Mouse (Mus musculus): Measurements from ENCODE around the gene Rtn4rl1. TPM values are rescaled to one million over a fixed set of nuclear protein-coding genes. Genes with fewer than 3 reads are reported as not detected.

Gene Rtn4rl1
- polyA plus RNA-seq, 1 experiment from 2014 or later, result 10.2 TPM

DNA sequence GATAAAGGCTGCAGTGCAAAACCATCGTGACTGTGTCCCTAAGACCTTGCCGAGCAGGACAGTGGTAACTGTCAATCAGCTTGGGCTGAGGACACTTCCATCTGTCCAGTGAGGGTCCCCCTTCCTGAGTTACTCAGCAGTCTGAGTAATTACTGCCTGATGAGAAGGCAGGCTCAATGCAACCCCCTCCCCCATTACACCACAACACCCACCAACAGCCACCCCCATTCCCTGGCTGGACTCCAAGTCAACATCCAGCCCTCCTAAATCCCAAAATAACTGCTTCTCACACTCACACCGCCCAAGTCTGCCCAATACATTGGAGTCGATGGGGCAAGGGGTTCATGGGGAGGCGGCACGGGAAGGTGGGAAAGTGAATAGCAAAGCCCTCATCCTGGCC, 1.7 kb upstream of the Rtn4rl1 start:
- Histone ChIP-seq H3K27ac (replicated peaks) (peak overlapping the region; percentile 36), H3K4me1 (peaks cover 70% of the 10 kb centered on the region), H3K36me3 (no peaks in the 10 kb centered on the region), H3K9ac (peak overlapping the region; percentile 40; the same call in 1 of the 2 replicates), H3K9me3 (no peaks in the 10 kb centered on the region), H3K27me3 (replicated peaks) (peaks cover 51% of the 10 kb centered on the region), H3K4me3 (no peak overlapping the region), H3K4me2 (peak overlapping the region; percentile 18; the same call in 1 of the 2 replicates)
- no peak for ATAC-seq (ENCODE audit: extremely low read depth, insufficient number of reproducible peaks, low FRiP score, low TSS enrichment)
- WGBS, result 36% methylated on average over 6 of the region's 6 CpGs

DNA sequence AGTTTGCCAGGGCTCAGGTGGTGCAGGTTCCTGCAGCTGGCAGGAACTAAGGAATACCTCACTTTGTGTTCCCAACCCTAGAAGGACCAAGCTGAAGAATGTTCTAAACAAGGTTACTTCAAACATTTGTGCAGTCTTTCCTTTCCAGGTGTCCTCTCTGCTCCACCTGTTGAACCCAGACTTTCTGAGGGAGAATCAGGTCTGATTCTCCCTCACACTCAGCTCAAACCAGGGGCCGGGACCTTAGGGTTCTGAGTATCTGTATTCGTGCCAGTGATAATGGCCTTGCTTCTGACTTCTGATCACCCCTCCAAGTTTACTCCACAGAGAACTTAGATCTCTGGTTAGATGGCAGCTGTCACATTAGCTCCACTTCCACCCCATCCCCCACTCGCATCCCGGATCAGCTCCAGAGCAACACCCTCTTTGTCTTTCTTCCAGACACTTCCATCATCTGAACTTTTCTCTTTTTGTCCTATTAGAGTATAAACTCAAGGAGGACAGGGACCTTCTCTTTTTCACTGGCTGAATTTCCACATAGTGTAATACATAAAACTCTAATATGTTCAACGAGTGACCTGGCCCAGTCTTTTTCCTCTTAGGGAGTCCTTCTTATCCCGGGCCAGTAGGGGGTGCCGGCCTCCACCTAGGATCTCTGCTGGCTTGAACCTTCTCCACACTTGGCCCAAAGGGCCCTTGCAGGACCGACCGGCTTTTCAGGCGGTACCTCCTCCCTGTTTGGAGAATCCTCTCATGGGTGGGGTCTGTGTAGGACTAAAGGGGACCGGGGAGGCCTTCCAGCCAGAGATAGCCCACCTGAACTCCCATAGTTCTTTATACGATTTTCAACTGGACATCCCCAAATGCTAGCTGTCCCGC, 1.0 kb upstream of the Rtn4rl1 start:
- H3K36me3 ChIP-seq, result no peaks in the 10 kb centered on the region
- peaks cover 58% of the 10 kb centered on the region for H3K27me3 ChIP-seq (replicated peaks)
- no peaks in the 10 kb centered on the region for H3K9me3 ChIP-seq
- peaks cover 70% of the 10 kb centered on the region for H3K4me1 ChIP-seq
- peak; percentile 29; the same call in 1 of the 2 replicates for ATAC-seq (ENCODE audit: extremely low read depth, insufficient number of reproducible peaks, low FRiP score, low TSS enrichment)
- peak overlapping the region; percentile 87 for H3K9ac ChIP-seq
- peak overlapping the region; percentile 89 for H3K27ac ChIP-seq (replicated peaks)
- WGBS, result 22% methylated on average over 13 of the region's 13 CpGs
- peak overlapping the region; percentile 70 for H3K4me3 ChIP-seq
- H3K4me2 ChIP-seq, result peak overlapping the region; percentile 89

DNA sequence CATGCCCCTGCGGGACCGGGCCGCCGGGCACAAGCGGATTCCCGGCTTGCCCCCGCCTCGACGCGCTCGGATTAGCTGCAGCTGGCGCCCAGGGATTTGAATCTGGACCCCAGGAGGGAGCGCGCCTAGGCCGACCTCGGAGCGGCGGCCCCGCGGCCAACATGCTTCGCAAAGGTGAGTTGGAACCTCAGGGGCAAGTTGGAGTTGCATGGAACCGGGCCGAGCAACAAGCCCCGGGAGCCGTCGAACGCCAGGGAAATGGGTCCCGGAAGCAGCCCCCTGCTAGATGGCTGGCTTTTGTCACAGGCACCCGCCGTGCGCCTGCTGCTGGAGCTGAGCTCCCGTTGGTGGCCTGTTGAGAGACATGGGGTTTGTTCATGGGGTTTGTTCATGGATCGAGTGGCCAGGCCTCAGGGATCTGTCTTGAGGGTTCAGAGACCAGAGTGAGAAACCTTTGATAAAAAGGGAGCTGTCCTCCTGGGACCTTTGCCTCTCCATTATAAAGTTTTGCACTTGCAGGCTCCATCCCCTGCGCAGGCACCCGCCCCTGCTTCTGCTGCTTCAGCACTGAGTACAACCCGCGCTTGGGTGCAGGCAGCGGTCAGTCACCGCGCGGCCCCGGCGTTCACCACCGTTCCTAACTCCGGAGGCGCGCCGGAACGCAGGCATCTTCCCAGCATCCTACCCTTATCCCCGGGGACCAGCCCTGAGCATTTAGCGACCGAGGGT, 702 bp downstream of the Rtn4rl1 start:
- H3K27me3 ChIP-seq (replicated peaks), result peaks cover 68% of the 10 kb centered on the region
- peak overlapping the region; percentile 70 for H3K4me3 ChIP-seq
- peak overlapping the region; percentile 89 for H3K27ac ChIP-seq (replicated peaks)
- H3K9me3 ChIP-seq, result no peaks in the 10 kb centered on the region
- ATAC-seq (ENCODE audit: extremely low read depth, insufficient number of reproducible peaks, low FRiP score, low TSS enrichment), result no peak
- peaks cover 66% of the 10 kb centered on the region for H3K4me1 ChIP-seq
- peak overlapping the region; percentile 87 for H3K9ac ChIP-seq
- peak overlapping the region; percentile 89 for H3K4me2 ChIP-seq
- 0% methylated on average over 52 of the region's 52 CpGs for WGBS
- no peaks in the 10 kb centered on the region for H3K36me3 ChIP-seq

DNA sequence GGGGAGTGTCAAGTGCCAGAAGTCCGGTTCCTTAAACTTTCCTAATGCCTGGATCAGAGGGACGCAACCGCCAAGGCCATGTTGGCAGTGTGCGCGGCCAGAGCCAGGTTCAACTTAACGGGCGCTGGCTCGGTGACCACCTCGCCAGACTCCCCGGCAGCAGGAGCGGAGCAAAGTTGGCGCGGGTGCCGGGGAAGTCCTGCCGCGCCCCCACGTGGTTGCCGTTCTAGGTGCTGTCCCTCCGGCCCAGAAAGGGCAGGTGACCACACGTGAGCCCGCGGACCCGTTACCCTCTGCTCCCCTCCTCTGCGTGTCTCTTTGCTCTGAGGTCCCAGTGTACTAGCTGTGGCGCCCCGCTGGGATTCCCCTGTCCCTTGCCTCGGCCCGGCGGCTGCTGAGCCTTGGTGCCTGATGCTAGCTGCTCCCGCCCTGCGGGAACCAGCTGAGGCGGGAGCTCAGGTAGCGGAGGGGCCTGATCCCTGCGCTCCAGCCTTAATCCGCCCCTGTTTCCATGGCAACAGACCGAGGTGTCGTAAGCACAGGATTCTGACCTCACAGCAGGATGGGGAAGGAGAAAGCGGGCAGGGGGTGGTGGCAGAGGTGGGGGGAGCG, 1.4 kb downstream of the Rtn4rl1 start:
- Histone ChIP-seq H3K4me1 (peaks cover 60% of the 10 kb centered on the region), H3K36me3 (no peaks in the 10 kb centered on the region), H3K4me2 (peak overlapping the region; percentile 89), H3K27ac (replicated peaks) (peak overlapping the region; percentile 89), H3K27me3 (replicated peaks) (peaks cover 68% of the 10 kb centered on the region), H3K4me3 (peak overlapping the region; percentile 70), H3K9ac (peak overlapping the region; percentile 87), H3K9me3 (no peaks in the 10 kb centered on the region)
- WGBS, result under 1% methylated on average over 38 of the region's 39 CpGs
- no peak for ATAC-seq (ENCODE audit: extremely low read depth, insufficient number of reproducible peaks, low FRiP score, low TSS enrichment)

DNA sequence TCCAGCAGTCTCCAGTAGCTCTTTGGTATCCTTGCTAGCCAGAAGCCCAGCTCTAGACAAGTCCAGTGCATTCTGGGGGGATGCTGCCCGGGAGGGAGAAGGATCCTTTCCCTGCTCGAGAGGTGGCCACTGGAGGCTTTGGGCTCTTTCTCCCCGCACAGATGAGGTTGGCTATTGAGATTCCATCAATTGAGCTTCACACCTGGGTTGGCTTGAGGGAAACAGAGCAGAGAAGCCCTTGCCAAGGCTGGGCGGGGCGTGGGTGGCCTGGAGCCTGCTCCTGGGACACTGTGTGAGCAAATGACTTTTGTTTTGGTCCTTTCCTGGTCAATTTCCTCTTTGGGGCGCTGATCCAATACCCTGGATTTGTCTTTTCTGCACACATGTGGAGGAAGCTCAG, 2.5 kb downstream of the Rtn4rl1 start:
- Histone ChIP-seq H3K9me3 (no peaks in the 10 kb centered on the region), H3K27ac (replicated peaks) (no peak overlapping the region), H3K27me3 (replicated peaks) (peaks cover 68% of the 10 kb centered on the region), H3K9ac (no peak overlapping the region), H3K4me1 (peaks cover 57% of the 10 kb centered on the region), H3K4me3 (no peak overlapping the region), H3K4me2 (peak overlapping the region; percentile 89), H3K36me3 (no peaks in the 10 kb centered on the region)
- 68% methylated on average over 6 of the region's 6 CpGs for whole genome bisulfite sequencing
- no peak for ATAC-seq (ENCODE audit: extremely low read depth, insufficient number of reproducible peaks, low FRiP score, low TSS enrichment)

DNA sequence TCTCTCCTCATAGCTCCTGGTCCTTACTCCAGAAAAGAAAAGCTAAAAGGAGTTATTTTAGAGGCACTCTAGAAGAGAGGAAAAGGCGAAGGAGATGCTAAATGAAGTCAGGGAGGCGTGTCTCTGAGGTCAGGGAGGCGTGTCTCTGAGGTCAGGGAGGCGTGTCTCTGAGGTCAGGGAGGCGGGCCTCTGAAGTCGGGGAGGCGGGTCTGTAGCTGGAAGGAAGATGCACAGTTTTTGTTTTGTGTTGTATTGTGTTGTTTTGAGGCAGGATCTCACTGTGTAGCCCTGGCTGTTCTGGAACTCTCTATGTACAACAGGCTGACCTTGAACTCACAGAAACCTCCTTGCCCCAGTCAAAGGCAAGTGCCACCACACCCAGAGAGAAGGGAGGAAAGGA, 4.4 kb downstream of the Rtn4rl1 start:
- no peak overlapping the region for H3K4me3 ChIP-seq
- H3K9ac ChIP-seq, result no peak overlapping the region
- H3K4me2 ChIP-seq, result no peak overlapping the region
- no peaks in the 10 kb centered on the region for H3K36me3 ChIP-seq
- H3K27me3 ChIP-seq (replicated peaks), result peaks cover 56% of the 10 kb centered on the region
- H3K27ac ChIP-seq (replicated peaks), result no peak overlapping the region
- no peaks in the 10 kb centered on the region for H3K9me3 ChIP-seq
- 40% methylated on average over 7 of the region's 7 CpGs for WGBS
- no peak for ATAC-seq (ENCODE audit: extremely low read depth, insufficient number of reproducible peaks, low FRiP score, low TSS enrichment)
- H3K4me1 ChIP-seq, result peaks cover 57% of the 10 kb centered on the region

DNA sequence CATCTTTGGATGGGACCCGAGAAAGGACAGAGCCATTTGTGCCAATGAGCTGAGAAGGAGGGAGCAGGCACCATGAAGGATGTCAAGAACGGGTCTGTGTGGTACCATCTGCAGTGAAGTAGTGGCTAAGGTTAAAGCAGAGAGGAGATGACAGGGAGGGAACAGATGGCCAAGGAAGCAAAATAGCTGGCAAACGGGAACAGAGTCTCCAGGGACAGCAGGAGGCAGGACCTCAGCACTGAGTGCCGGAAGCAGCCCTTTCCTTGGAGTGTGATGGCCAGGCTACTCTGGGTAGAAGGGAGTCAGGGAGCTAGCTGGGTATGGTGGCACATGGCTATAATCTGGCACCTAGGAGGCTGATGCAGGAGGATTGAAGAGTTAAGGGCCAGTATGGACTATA, 5.2 kb downstream of the Rtn4rl1 start:
- peaks cover 57% of the 10 kb centered on the region for H3K4me1 ChIP-seq
- no peak overlapping the region for H3K4me2 ChIP-seq
- WGBS, result 67% methylated on average over 4 of the region's 4 CpGs
- peaks cover 48% of the 10 kb centered on the region for H3K27me3 ChIP-seq (replicated peaks)
- no peak overlapping the region for H3K27ac ChIP-seq (replicated peaks)
- no peaks in the 10 kb centered on the region for H3K36me3 ChIP-seq
- H3K4me3 ChIP-seq, result no peak overlapping the region
- ATAC-seq (ENCODE audit: extremely low read depth, insufficient number of reproducible peaks, low FRiP score, low TSS enrichment), result no peak
- no peak overlapping the region for H3K9ac ChIP-seq
- no peaks in the 10 kb centered on the region for H3K9me3 ChIP-seq

DNA sequence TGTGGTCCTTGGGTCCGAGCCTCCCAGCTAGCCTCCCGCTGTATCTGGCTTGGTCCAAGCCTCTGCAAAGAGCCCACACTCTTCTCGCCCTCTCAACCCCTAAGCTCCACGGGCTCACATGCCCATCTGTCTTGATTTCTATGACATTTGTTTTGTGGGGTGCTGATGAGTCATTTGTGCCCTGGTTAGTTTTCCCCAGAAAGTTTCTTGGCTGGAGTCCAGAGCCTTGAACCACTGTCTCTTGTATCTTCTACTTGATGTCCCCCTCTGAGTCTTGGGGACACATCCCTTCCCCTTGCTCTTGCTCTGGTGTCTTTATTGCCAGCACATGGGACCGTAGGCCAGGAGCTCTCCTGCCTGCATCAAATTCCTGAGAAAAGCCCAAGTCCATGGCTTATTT, 6.4 kb downstream of the Rtn4rl1 start:
- H3K36me3 ChIP-seq, result no peaks in the 10 kb centered on the region
- H3K27me3 ChIP-seq (replicated peaks), result peaks cover 36% of the 10 kb centered on the region
- H3K9ac ChIP-seq, result no peak overlapping the region
- no peak overlapping the region for H3K27ac ChIP-seq (replicated peaks)
- no peaks in the 10 kb centered on the region for H3K9me3 ChIP-seq
- 75% methylated on average over 5 of the region's 5 CpGs for WGBS
- no peak for ATAC-seq (ENCODE audit: extremely low read depth, insufficient number of reproducible peaks, low FRiP score, low TSS enrichment)
- peaks cover 57% of the 10 kb centered on the region for H3K4me1 ChIP-seq
- H3K4me2 ChIP-seq, result no peak overlapping the region
- H3K4me3 ChIP-seq, result no peak overlapping the region

DNA sequence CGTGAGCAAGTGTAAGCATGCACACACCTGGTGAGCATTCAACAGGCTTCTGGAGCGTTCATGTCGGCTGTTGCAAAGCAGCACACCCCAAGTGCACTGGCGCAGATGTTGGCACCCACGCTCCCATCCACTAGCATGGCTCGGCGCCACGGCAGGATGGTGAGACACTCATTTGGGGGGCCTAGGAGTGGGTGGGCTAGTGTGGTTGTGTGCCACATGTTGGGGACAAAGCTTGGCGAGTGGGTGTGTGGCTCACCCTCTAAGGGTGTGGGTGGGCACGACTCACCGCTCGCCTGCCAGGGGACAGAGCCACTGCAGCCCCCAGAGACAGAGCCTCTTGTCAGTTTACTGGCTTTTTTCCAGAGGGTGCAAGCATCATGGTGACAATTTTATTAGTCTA, 7.4 kb downstream of the Rtn4rl1 start:
- Histone ChIP-seq H3K4me3 (no peak overlapping the region), H3K9me3 (no peaks in the 10 kb centered on the region), H3K9ac (no peak overlapping the region), H3K27ac (replicated peaks) (no peak overlapping the region), H3K4me1 (peaks cover 57% of the 10 kb centered on the region), H3K36me3 (no peaks in the 10 kb centered on the region), H3K4me2 (no peak overlapping the region), H3K27me3 (replicated peaks) (peaks cover 27% of the 10 kb centered on the region)
- 85% methylated on average over 12 of the region's 12 CpGs for WGBS
- ATAC-seq (ENCODE audit: extremely low read depth, insufficient number of reproducible peaks, low FRiP score, low TSS enrichment), result no peak

DNA sequence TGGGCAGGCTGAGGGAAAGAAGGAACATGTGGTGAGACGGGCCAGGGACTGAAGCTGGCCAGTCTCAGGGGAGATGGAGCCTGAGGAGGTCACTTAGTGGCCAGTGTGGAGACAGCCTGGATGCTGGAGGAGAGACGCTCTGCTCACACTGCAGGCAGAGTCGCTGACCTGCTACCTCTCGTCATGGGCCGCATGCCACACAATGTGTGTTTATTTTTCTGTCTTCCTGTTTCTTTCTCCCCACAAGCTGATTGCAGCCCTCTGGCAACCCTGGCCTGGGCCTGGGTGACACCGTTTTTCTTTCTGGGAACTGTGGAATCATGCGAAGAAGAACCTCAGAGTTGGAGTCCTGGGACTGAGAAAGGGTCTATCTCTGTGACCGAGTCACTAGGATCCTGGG, 8.1 kb downstream of the Rtn4rl1 start:
- Histone ChIP-seq H3K4me2 (no peak overlapping the region), H3K9ac (peak overlapping the region; percentile 13; the same call in 1 of the 2 replicates), H3K4me3 (no peak overlapping the region), H3K36me3 (no peaks in the 10 kb centered on the region), H3K4me1 (peaks cover 54% of the 10 kb centered on the region), H3K27me3 (replicated peaks) (peaks cover 19% of the 10 kb centered on the region), H3K9me3 (no peaks in the 10 kb centered on the region), H3K27ac (replicated peaks) (no peak overlapping the region)
- no peak for ATAC-seq (ENCODE audit: extremely low read depth, insufficient number of reproducible peaks, low FRiP score, low TSS enrichment)
- WGBS, result 60% methylated on average over 8 of the region's 8 CpGs

DNA sequence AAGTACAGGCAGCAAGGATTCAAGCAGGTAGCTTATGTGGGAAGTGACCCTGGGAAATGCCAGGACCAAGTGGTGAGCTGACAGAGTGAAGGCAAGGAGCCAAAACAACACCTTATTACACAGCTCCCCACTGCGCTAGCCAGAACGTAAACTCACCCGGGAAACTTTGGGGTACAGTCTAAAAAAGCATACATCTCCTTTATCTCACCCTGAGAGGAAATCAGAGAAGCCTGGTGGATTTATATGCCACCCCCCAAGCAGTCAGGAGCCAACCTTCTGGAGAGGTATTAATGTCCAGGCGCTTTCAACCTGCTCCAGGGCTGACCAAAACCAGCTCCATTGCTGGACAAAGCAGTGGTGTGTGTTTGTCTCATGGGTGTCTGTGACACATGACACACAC, 10.3 kb downstream of the Rtn4rl1 start:
- peak overlapping the region; percentile 6; the same call in 1 of the 2 replicates for H3K27ac ChIP-seq (replicated peaks)
- H3K36me3 ChIP-seq, result no peaks in the 10 kb centered on the region
- no peaks in the 10 kb centered on the region for H3K9me3 ChIP-seq
- H3K4me1 ChIP-seq, result peaks cover 60% of the 10 kb centered on the region
- ATAC-seq (ENCODE audit: extremely low read depth, insufficient number of reproducible peaks, low FRiP score, low TSS enrichment), result no peak
- WGBS, result 73% methylated on average over 4 of the region's 4 CpGs
- no peak overlapping the region for H3K9ac ChIP-seq
- no peak overlapping the region for H3K4me3 ChIP-seq
- H3K4me2 ChIP-seq, result no peak overlapping the region
- no peaks in the 10 kb centered on the region for H3K27me3 ChIP-seq (replicated peaks)

Measured in heart, embryonic 13.5 days (tissue).